Mouse (Mus musculus): ENCODE results near the gene Rhbg.

The Rhbg gene

DNA sequence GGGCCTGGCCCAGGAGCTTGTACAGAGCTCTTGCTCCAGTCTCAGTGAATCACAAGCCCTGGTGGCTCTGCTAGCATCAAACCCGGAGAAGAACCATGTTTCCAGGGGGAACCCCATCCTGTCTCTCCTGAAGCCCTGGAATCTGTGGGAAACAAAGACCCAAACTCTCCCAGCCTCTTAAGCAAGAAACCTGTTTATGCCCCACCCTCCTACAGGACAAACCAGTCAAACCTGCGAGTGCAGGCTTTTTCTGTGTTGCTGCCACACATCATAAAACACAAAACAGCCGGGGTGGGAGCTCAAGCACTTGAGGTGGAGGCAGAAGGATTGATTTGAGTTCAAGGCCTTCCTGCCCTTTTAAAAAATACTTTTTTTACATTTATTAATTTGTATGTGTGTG lies 7.8 kb upstream of the Rhbg start:
- DNase-seq (ENCODE audit: low spot score in 2 of 2): no peak

DNA sequence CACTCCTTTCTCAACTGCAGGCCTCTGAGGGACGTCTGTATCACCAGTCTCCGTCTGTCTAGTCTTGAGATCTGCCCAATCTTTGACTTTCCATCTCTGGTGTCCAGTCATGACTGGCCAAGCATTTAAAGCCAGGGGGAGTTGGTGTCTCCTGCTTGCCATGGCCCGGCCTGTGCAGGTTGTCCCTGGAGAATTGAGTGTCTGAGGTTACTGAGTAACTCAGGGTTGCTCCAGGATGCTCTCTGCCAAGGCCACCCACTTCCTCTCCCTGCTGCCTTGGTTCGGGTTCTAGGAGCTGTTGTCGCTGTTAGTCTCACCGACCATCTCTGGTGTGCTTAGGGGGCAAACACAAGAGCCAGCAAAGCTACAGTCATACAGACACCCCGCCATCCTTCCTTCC lies 1.9 kb upstream of the Rhbg start:
- no peak for DNase-seq (ENCODE audit: low spot score in 2 of 2)

DNA sequence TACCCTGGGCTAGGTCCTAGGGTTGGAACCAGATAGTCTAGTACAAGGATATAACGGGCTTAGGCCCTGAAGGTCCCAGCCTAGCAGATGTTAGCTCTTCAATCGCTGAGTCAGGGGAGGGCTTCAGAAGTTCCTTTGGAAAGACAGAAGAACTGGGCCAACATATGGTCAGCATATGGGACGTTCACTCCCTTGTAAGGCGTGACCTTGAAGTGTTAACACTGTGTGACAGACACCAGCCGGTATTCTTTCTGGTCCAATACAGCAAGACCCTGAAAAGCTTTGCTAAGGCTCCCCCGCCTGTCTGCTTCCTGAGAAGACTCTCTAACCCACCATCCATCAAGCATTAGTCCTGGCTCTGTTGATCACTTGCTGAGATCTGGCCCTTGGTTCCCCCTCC lies 1.4 kb upstream of the Rhbg start:
- no peak for DNase-seq (ENCODE audit: low spot score in 2 of 2)

DNA sequence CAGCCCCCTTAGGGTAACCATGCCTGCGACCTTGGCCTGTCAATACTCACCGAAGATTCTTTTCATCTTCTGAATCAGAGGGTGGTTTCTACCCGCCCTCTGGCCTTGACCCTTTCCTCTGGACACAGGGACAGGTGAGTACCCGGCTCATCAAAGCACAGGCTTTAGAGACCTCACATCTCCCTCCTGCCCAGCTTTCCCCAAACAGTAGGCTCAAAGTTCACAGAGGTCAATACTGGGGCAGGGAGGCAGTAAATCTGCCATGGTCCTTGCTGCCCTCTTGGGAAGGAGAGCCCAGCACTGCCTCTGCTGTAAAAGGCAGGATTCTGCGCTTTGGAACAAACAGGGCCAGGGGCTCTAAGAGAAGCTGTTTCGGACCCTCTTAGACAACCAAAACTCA lies 1.8 kb downstream of the Rhbg start:
- DNase-seq (ENCODE audit: low spot score in 2 of 2): no peak

DNA sequence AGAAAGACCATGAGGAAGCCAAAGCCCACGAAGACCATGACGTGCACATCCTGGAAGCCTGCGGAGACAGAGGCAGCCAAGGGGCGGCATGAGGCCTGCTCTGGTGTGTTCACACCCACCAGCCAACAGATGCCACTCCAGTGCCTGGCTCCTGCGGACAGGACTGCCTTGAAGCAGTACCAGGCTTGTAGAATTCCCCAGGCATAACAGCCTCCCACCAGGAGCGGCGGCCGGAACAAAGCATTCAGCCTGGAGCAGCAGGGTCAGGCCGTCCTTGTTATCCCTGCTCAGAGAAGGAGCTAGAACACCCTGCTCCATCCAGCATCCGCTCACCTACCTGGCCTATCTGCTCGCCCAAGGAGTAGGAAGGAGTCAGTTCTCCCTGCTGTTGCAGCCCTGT lies 6.1 kb downstream of the Rhbg start:
- DNase-seq (ENCODE audit: low spot score in 2 of 2): no peak

DNA sequence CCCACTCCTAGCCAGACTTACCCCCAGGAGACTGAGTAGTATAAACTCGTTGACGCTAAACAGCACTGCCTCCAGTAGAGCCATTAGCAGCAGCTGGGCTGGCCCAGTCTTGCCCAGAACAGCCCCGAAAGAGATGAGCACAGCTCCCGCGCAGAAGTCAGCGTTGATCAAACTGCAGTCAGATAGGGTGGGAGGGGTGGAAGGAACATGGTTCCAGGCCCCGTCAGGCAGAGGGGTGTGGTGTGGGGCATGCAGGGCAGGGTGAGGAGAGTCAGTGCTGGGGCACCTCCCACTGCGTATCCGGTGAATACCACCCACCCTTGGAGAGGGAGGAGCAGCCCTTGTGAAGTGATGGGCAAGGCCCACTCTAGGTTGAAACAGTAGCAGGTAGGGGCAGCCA lies 6.8 kb downstream of the Rhbg start:
- no peak for DNase-seq (ENCODE audit: low spot score in 2 of 2)

DNA sequence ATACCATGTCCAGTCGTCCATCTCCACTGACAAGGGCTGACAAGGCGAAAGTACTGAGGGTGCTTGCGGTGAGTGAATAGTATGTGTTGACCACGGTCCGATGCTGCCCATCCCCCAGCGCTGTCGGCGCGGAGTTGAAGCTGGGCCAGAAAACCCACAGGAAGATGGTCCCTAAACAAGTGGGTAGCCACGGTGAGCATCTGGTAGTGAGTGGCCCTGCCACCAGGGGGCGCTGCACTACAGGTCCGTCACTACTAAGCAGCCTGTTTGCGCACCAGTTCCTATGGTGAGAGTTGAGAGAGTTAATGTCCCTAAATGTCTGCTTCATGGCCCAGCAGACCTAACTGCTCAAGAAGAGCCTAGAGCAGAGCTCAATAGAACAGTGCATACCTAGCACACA lies 8.7 kb downstream of the Rhbg start:
- peak in 1 of 2 experiments; percentile 62 for DNase-seq (ENCODE audit: low spot score in 2 of 2)

DNA sequence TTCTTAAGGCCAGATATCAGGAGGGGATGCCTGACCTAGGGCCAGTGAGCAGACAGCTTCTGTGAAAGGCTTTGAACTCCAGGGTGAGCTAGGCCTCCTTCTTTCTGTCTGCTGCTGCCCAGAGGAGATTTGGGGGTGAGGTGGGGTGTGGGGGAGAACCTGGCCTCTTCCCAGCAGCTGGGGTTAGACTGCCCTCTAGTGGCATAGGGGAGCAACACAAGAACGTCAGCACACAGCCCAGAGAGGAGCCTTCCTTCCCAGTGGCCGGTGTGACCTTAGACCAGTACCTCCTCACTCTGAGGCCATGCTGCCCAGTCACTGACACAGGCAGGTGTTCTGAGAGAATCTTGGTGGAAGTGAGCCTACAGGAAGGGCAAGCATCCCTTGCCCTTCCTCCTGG lies 10.4 kb downstream of the Rhbg start:
- peak in 1 of 2 experiments; percentile 36 for DNase-seq (ENCODE audit: low spot score in 2 of 2)

DNA sequence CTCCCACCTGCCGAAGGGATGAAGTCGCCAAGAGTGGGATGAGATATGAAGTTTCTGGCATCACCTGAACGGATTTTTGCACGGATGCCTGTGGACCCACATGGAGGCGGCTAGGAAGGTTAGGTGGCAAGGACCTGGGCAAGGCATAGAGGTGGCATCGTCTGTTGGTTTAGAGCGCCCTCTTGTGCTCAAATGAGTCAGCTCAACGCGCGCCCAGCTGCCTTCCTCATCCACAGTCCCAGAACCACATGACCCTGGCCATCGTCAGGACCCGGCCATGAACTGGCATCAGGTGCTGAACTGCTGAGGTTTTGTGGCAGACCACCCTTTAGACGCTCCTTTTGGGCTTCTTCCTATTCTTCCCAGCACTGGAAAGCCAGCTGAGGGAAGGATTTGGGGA lies 12.0 kb downstream of the Rhbg start:
- DNase-seq (ENCODE audit: low spot score in 2 of 2): peak; percentile 50 to 81

DNA sequence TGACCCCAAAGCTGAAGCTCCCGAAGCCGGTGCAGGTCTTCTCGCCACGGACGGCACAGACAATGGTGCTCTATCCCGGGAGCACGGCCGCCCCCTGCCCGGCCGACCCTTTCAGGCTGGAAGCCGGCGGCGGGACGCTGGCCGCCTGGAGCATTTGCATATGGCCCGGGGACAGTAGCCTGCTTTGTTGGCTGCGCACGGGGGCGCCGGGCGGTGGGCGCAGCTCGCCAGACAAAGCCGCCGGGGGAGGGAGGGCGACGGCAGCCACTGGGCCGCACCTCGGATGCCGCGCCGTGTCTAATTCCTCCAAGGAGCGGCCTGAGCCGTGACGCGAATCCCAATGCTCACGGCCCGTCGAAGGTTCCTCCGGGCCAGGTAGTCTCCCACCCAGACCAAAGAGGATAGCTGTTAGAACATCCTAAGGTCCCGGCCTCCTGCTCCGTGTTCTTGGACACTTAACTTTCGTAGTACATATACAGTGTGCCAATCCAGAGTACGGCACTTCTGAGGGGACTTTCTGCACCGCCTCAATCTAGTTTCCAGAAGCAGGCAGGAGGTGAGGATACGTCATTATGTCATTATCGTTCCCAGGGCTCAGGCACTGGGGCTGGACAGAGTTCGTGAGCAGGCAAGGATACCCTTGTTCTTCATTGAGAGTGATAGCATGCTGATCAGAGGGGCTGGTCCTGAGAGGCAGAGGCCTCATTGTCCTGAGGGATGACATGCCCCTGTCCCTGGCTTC lies 13.3 kb downstream of the Rhbg start:
- peak in 1 of 2 experiments; percentile 38 for DNase-seq (ENCODE audit: low spot score in 2 of 2)

DNA sequence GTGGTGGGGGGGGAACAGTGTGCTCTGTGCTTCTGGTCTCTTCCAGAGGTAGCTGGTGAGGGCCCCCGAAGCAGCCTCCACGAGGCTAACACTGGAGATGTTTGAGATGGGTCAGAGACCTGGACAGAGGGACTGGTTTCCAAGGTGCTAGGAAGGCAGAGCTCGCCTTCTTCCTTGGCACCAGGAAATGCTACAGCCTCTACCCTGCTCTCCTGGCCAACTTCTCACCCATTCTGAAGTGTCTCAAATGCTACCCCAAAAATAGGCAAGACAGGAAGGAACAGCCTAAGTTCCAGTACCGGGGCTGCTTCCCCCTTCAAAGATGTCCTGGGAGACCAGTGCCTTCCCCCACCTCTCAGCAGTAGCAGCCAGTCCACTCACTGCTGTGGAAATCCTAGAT lies 15.1 kb downstream of the Rhbg start:
- DNase-seq (ENCODE audit: low spot score in 2 of 2): no peak

DNA sequence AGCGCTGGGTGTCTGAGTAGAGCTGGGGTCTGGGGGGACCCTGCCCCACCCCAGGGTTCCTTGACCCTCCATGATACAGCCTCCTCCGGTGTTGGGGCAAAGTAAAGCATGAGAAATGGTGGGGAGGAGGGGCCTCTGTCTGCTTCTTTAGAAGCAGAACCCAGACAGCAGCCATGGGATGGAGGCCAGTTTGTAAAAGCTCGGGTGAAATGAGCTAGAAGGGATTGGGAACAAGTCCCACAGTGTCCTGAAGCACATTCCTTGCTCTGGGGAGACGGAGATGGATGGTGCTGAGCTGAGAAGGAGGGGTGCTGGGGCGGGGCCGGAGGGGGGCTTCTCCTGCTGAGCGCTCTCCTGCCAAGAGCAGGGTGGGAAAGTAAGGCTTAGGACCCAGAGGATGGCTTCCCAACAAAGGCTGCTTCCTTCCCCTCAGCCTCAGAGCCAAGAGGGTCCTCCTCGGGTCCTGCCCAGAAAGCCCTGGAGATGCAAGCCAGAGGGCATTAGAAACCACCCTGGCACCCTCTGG lies 15.6 kb downstream of the Rhbg start:
- peak in 1 of 2 experiments; percentile 62 for DNase-seq (ENCODE audit: low spot score in 2 of 2)

DNA sequence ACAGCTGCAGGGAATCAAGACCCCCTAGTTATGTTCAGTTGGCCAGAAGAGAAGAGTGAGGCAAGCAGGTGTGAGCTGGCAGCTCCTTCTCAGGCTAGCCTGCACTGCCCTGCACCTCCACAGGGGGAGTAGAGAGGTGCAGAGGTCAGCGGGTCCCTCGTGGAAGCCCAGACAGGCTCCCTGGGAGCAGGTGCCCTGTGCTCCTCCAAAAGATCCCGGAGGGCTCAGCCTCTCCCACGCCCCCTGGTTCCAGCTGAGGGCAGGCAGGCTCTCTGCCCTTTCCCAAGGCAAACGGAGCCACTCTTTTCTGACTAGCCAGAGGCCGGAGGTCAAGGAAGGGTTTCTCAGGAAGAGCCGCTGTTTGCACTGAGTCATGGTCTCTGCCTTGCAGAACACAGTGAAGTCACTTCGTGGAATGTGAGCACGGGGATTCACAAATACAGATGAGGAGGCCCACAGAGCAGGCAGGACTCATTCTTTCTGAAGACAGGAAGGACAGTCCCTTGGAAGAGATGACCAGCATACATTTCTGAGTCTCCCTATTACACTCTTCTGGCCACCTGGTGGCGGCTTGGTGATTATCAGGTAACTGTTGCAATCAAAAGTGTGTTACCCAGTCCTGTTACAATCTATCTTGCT lies 16.8 kb downstream of the Rhbg start:
- DNase-seq (ENCODE audit: low spot score in 2 of 2): no peak

DNA sequence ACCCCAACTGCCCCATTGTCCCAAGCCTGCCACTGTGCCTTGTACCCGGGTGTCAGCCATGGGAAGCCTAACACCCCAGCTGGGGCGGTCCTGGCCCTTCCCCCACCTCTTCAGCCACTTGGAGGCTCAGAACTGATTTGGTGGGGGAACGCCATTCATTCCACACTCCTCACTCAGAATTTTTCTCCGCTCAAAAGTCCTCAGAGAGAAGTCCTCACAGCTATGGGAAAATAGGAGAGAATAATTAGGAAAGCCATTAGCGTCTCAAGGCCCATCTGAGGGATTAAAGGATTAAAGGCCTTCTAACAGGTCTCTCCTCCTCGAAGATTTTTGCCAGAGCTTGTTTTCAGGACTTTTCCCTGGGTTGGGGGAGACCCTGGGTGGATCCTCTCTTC lies 17.4 kb downstream of the Rhbg start:
- peak in 1 of 2 experiments; percentile 21 for DNase-seq (ENCODE audit: low spot score in 2 of 2)

DNA sequence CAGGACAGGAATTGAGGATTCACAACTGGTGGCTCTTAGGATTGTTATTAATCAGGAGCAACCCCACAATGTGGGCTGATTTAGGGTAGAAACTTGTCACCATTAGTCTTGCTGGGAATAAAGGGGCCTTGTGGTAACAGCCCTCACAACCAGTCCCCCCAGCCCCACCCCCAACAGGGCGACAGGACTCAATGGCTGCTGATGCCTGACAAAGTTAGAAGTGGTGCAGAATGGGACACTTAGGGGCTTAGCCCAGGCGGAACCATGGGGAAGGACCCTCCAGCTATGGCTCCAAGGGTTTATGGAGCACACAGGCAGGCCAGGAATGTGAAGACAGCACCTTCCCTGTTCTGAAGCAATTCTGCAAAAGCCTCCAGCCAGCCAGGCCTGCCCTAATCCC lies 18.9 kb downstream of the Rhbg start:
- peak in 1 of 2 experiments; percentile 7 for DNase-seq (ENCODE audit: low spot score in 2 of 2)

DNA sequence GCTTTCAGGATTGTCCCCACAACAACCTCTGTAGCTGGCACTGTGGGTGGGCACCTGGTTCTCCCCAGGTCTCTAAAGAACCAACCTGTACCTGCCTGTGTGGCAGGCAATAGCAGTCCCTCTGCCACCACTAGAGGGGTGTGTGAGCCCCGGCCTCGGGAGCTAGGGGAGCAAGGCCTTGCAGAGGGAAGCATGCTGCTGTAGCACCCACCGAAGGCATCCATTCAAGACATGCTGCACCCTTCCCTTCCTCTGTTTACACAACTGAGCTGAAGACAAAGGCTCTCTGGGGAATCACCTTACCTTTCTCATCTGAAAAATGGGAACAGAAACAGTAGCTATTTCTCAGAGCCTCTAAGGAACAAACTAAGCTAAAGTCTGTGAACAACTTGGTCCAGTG lies 19.3 kb downstream of the Rhbg start:
- peak in 1 of 2 experiments; percentile 12 for DNase-seq (ENCODE audit: low spot score in 2 of 2)

DNA sequence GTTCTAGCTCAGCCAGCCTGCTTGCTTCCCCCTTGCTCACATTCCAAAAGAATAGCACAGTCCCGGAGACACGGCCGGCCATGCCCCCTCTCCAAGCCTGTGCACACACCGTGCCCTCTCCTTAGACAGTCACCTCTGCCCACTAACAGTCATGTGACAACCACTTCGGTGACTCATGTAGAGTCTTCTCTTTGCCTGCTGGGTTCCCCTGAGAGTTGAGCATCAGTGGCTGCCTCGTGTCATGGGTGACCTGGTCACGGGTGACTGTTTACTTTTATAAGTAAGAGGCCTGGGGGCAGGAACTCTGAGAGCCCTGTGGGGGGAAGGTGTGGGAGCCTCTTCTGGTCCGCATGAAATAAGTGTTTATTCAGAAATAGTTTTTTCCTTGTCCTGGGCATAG lies 20.5 kb downstream of the Rhbg start:
- DNase-seq (ENCODE audit: low spot score in 2 of 2): no peak

DNA sequence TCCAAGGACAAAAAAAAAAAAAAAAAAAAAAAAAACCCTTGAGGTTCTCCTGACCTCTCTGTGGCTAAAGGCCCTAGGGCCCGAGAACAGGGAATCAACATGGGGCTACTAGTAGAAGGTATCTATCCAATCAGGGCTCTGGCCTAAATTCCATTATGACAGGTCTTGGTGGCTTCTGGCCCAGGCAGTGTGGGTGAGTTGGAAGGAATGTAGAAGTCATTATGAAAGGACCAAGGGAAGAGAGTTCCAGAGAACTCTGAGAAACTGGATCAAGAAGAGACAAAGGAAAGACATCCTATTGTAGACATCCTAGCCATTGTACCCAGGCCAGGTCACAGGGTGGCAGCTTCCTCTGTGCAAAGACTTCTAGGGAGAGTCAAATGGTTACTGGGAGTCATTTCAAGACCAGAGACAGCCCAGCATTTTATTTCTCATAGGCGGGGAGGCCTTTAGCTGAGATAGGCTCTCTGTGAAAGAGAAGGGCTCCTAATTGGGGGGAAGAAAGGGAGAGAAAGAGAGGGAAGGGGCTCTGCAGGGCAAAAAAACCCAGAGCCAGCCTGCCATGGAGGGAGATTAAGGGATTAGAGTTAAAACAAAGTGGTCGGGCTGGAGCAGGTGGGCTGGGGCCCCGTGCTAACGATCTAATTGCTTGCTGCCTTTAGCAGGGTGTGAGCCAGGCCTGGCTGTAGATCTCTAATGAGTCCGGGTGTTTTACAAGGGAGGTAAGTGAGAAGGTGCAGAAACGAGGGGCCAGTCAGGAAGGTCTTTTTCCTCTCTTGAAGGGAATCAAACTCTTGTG lies 21.5 kb downstream of the Rhbg start:
- DNase-seq (ENCODE audit: low spot score in 2 of 2): no peak

DNA sequence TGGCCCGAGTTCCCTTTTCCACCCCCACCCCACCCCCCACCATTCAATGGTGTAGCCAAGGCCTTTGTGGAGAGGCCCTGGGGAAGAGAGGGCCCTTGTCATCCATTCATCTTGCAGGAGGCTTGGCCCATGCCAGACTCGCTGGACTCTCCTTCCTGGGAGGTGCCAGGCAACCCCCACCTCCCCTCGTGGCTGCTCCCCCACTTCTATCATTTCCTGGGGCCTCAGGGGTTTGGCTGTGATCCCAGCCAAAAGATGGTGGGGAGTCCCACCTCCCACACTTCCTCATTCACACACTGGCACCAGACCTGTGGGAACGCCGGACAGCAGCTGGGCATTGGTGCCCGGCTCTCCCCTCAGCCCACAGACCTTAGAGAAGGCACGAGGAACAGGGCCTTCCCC lies 22.2 kb downstream of the Rhbg start:
- DNase-seq (ENCODE audit: low spot score in 2 of 2): peak; percentile 74 to 86

DNA sequence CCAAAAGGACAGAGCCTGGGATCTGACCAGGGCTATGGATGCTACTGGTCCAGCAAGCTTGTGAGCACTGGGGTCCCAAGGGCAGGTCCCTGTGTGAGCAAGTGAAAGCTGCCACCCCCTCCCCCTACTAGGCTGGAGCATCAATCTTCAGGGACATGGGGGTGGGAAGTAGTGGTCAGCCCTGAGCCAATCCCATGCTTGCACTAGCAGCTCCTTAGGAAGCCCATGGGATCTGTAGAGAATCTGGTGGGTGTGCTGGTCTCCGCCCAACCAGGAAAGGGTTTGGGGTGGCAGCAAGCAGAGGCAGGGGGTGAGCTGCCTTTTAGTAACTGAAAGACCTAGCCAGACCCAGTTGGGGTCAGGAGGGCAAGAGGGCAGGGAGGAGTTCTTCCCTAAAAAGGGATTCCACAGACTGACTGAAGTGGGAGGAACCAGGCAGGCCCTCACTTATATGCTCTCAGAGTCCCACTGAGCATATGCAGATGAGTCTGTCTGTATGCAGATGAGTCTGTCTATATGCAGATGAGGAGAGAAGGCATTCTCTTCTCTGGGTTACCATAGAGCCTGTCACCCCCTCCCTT lies 23.4 kb downstream of the Rhbg start:
- DNase-seq (ENCODE audit: low spot score in 2 of 2): peak; percentile 67 to 77

DNA sequence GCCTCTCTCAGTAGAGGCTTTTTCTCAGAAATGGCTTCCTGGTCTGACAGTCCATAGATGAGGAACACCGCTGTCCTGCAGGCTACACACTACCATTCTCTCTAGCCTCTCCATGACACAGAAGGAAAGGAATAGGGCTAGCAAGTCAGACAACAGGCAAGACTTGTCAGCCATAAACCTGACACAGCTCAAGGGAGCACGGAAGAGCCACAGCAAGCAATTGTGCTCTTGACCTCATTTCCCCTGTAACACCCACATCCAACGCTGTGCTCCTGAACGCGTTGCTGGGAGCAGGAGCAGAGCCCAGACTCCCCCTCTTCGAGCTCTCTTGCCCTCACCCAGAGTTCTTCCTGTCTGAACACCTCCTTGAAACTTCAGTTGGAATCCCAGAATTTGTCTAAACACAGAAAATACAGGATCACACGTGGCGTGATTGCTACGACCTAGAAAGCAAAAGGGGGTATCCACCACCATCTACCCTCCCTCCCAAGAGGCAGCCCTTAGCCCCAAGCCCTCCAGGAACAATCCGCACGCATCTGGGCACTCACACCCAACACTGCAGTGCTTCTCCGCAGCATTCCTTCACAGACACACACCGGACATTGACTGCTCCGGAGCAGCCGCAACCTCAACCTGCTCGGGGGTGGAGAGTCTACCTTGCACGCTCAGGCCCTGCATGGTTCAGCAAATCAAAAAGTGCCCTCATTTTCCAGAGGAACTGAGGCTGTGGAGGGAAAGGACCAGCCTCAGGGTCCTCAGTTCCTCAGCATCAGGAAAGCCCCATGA lies 24.1 kb downstream of the Rhbg start:
- no peak for DNase-seq (ENCODE audit: low spot score in 2 of 2)
